Mouse (Mus musculus) heart, postnatal 0 days (tissue): ENCODE measurements around the gene Zfp992.
"Not testable (repeated sequence)": the region's sequence is repeated elsewhere in the genome, so short reads cannot be mapped to it uniquely, and the experiment has no call there.

Experiments
- CTCF ChIP-seq: IDR thresholded peaks from 2 replicates; pipeline ENCODE4 v1.5.1; 2016; ENCODE audit warnings: antibody characterized with exemption, control low read depth, low read depth
- EP300 ChIP-seq: IDR thresholded peaks from 2 replicates; pipeline ENCODE4 v1.6.1; 2016; ENCODE audit warnings: antibody characterized with exemption, low read depth

- TF ChIP-seq CTCF, EP300: not testable (repeated sequence)
Measured at GRCm38 (mm10) chr4:146485183-146485939, 36.5 kb downstream of the Zfp992 start.
